Mouse (Mus musculus) C2C12 (cell line): ENCODE measurements around the gene Bdkrb2. TPM values are rescaled to one million over a fixed set of nuclear protein-coding genes. Genes with fewer than 3 reads are reported as not detected.

Experiments used
- H3K27me3 ChIP-seq: one replicate; pipeline ENCODE4 v1.6.1; 2011; ENCODE audit not compliant: control insufficient read depth, insufficient read depth, insufficient read length
- H3K36me3 ChIP-seq: one replicate; pipeline ENCODE4 v1.6.1; 2011; ENCODE audit not compliant: control insufficient read depth, insufficient read depth
- H3K4me3 ChIP-seq: one replicate; pipeline ENCODE4 v1.5.1; 2011; ENCODE audit warnings: mild to moderate bottlenecking, control low read depth; ENCODE audit not compliant: poor library complexity, insufficient read depth, severe bottlenecking
- H3K79me2 ChIP-seq: one replicate; pipeline ENCODE4 v1.6.1; 2011; ENCODE audit not compliant: control insufficient read depth, insufficient read depth
- H3K79me3 ChIP-seq: one replicate; pipeline ENCODE4 v1.6.1; 2011; ENCODE audit warnings: low read depth, control low read depth
- H3ac ChIP-seq: one replicate; pipeline ENCODE3; 2011; ENCODE audit warnings: low read depth; ENCODE audit not compliant: control insufficient read depth, insufficient read length
- CEBPB ChIP-seq: IDR thresholded peaks from one replicate; pipeline ENCODE4 v1.6.1; 2011; ENCODE audit warnings: low read depth, mild to moderate bottlenecking, control low read depth, moderate library complexity
- CTCF ChIP-seq: IDR thresholded peaks from one replicate; pipeline ENCODE4 v1.5.1; 2011; ENCODE audit not compliant: control insufficient read depth, insufficient read depth, insufficient read length
- FOSL1 ChIP-seq: IDR thresholded peaks from one replicate; pipeline ENCODE4 v1.8.0; 2011; ENCODE audit warnings: mild to moderate bottlenecking, low read length; ENCODE audit not compliant: poor library complexity, insufficient read depth, severe bottlenecking
- MAX ChIP-seq: IDR thresholded peaks from one replicate; pipeline ENCODE4 v1.6.1; 2011; ENCODE audit warnings: mild to moderate bottlenecking, control low read depth
- MYOD1 ChIP-seq: IDR thresholded peaks from one replicate; pipeline ENCODE4 v1.6.1; 2011; ENCODE audit warnings: low read depth; ENCODE audit not compliant: control insufficient read depth, insufficient read length
- MYOG ChIP-seq: IDR thresholded peaks from one replicate; pipeline ENCODE4 v1.6.1; 2011; ENCODE audit not compliant: control insufficient read depth, insufficient read length; ENCODE audit errors: extremely low read depth
- USF1 ChIP-seq: IDR thresholded peaks from one replicate; pipeline ENCODE4 v1.6.1; 2011; ENCODE audit warnings: low read depth, mild to moderate bottlenecking, control low read depth, moderate library complexity
- polyA plus RNA-seq: library from polyadenylated mRNA; unstranded; fragments of >200 nt; fragmentation: generic; extraction: Trizol; gene quantifications from one replicate; pipeline ENCODE4 v1.2.1, GENCODE M21; 2012; ENCODE audit warnings: missing spikeins

The Bdkrb2 gene
- polyA plus RNA-seq, 1 experiment = 1.2 TPM

DNA sequence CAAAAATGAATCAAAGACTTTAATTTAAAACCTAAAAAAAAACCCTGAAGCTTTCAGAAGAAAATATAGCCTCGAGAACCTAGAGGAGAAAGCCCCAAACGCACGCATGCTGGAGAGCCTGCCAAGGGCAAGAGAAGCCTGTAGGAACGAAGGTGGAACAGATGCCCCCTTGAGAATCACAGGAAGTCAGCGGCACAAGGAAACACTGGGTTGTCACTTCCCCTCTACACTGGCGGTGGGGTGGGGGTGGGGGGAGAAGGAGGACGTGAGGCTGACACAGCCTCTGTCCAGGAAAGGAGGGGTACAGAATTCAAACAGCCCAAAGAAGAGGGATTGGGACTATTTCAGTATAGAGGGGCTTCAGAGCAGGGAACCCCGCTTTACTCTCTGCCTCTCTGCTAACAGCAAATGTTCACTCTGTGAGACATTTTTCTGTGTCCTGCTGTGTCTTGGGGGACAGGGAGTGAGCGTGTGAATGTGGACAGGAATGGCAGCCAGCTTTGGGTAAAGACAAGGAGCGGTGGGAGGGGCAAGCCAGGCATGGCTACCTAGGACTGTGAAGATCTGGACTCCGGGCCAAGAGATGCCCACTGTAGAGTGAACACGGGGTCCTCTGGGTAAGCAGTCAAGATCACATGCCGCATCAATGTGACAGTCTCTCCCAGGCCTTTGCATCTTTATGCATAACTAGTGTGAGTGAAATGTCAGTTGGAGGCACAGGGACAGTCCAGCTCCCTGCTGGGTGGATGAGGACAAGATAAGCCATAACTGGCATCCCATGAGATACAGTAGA lies 26.9 kb upstream of the Bdkrb2 start:
- H3K79me2 ChIP-seq = no peaks in the 10 kb centered on the region
- no peak overlapping the region for H3K4me3 ChIP-seq
- no peaks in the 10 kb centered on the region for H3K79me3 ChIP-seq
- TF ChIP-seq USF1 = no peak
- no peak for TF ChIP-seq MYOG
- no peak for TF ChIP-seq CTCF
- no peaks in the 10 kb centered on the region for H3K27me3 ChIP-seq
- H3ac ChIP-seq = no peak overlapping the region
- no peaks in the 10 kb centered on the region for H3K36me3 ChIP-seq

DNA sequence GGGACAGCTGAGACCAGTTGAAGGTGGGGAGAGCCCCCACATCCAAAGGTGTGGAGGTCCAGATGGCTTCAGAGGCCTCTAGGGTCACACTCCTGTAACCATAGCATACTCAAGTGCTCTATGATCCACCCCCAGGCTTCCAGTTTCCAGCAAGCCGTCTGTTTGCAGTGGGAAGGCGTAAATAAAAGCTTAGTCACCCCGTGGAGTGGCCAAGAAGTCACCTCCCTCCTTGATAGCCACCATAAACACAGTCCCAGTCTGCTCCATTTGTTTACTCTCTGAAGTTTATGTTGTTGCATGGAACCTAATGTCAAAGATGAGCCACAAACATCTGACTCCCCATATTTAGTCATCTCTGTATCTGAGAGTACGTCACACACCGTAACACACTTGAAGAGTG lies 25.9 kb upstream of the Bdkrb2 start:
- Histone ChIP-seq H3K79me2 (no peaks in the 10 kb centered on the region), H3K27me3 (no peaks in the 10 kb centered on the region), H3K79me3 (no peaks in the 10 kb centered on the region), H3ac (no peak overlapping the region), H3K36me3 (no peaks in the 10 kb centered on the region), H3K4me3 (no peak overlapping the region)
- no peak for TF ChIP-seq CTCF
- no peak for TF ChIP-seq MAX
- TF ChIP-seq MYOD1 = no peak
- no peak for TF ChIP-seq USF1
- no peak for TF ChIP-seq FOSL1
- no peak for TF ChIP-seq MYOG
- TF ChIP-seq CEBPB = no peak

DNA sequence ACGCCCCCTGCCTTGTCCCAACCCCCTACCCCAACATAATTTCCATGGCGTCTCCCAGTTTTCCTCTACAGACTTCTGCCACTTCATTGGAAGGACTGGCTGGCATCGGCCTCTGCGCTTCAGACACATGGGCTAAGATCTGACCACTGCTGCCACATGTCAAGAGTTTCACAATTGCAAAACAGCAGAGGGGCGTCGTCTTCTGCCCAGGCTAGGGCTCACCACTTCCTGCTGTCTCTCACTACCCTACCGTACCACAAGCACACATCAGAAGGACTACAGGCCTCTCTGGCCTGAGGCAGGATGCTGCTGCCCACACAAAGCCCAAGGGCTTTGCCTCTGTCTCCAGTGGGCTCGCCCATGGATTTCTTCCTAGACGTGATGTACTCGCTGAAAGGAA lies 23.4 kb upstream of the Bdkrb2 start:
- no peak overlapping the region for H3ac ChIP-seq
- peak; percentile 5 for TF ChIP-seq CEBPB
- no peak for TF ChIP-seq MYOG
- no peak for TF ChIP-seq CTCF
- TF ChIP-seq MAX = no peak
- H3K27me3 ChIP-seq = no peaks in the 10 kb centered on the region
- H3K79me2 ChIP-seq = no peaks in the 10 kb centered on the region
- no peaks in the 10 kb centered on the region for H3K79me3 ChIP-seq
- no peak overlapping the region for H3K4me3 ChIP-seq
- H3K36me3 ChIP-seq = no peaks in the 10 kb centered on the region

DNA sequence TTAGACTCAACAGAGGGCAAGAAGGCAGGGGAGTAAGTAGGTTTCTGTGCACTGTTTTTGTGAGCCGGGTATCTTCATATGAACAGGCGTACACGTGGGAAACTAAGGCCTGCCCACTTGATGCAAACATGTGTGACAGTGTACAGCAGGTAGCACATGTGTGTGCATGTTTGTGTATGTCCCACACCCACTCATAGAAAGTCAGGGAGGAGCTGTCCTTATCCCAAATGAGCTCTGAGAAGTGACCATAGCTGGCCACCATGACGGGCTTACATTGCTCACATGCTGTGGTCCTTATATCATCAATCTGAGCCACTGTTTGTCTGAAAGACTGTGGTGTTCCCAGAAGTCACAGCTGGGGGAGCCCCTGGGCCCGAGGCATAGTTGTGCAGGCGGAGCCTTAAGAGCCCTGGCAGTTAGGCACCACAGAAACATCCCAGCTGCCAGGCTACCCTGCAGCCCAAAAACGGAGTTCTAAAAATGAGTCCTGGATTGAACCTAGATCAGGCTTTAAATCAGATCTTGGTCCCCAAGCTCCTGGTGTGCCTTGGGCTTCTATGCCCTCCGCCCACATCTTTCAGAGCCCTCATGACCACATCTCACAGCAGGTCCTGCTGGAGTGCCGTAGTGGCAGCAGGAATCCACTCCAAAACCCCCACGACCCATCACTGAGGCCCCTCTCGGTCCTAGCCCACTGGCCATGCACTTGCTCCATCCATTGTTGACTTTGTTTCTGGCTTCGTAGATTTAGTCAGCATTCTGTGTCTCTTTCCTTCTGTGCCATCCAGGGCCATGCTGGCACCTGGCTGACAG lies 21.2 kb upstream of the Bdkrb2 start:
- H3K79me3 ChIP-seq = no peaks in the 10 kb centered on the region
- H3K36me3 ChIP-seq = no peaks in the 10 kb centered on the region
- no peaks in the 10 kb centered on the region for H3K79me2 ChIP-seq
- H3ac ChIP-seq = no peak overlapping the region
- H3K4me3 ChIP-seq = no peak overlapping the region
- TF ChIP-seq MYOD1 (no peak), CTCF (no peak), FOSL1 (no peak), CEBPB (no peak), MAX (no peak), USF1 (no peak), MYOG (no peak)
- H3K27me3 ChIP-seq = no peaks in the 10 kb centered on the region

DNA sequence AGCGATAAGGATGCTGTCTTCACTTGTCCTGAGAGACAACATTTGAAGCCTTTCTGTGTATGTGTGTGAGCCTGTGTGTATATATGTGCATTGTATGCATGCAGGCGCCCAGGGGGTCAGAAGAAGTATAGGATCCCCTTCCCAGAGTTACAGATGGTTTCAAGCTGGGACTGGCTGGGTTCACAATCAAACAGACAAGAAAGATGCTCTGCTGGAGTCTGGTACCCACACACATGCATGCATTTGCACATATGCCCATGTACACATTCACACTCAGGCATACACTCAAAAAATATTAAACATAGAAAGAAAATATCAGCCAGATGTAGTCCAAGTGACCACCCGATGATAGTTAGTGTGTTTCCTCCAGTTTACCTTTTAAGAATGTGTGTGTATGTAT lies 20.5 kb upstream of the Bdkrb2 start:
- Histone ChIP-seq H3ac (no peak overlapping the region), H3K79me3 (no peaks in the 10 kb centered on the region), H3K27me3 (no peaks in the 10 kb centered on the region), H3K79me2 (no peaks in the 10 kb centered on the region), H3K36me3 (no peaks in the 10 kb centered on the region), H3K4me3 (no peak overlapping the region)
- TF ChIP-seq CTCF = no peak
- no peak for TF ChIP-seq MAX
- no peak for TF ChIP-seq FOSL1
- TF ChIP-seq USF1 = no peak
- no peak for TF ChIP-seq CEBPB
- no peak for TF ChIP-seq MYOG
- TF ChIP-seq MYOD1 = no peak

DNA sequence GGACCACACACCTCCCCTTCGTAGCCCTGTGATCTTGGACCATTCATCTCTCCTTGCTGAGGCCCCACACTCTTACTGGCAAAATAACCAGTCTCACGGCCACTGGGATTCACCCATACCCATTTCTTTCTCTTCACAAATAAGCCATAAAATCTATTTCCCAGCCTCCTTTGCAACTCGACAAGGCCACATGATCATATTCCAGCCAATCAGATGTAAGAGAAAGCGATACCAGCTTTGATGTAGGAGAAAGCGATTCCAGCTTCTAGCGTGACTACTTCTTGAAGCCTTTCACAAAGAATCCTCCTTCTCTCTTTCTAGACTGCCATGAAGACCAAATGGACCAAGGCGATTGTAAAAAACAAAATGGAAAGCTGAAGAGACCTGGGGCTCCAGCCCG lies 19.9 kb upstream of the Bdkrb2 start:
- no peak overlapping the region for H3K4me3 ChIP-seq
- H3K36me3 ChIP-seq = no peaks in the 10 kb centered on the region
- no peaks in the 10 kb centered on the region for H3K27me3 ChIP-seq
- no peak overlapping the region for H3ac ChIP-seq
- no peaks in the 10 kb centered on the region for H3K79me2 ChIP-seq
- no peak for TF ChIP-seq MYOG
- TF ChIP-seq USF1 = peak; percentile 74
- H3K79me3 ChIP-seq = no peaks in the 10 kb centered on the region
